Mouse (Mus musculus) MEL-GATA-1-ER (cell line): Measurements from ENCODE around the gene Paxx.

Experiments
- DNase-seq: peaks from one replicate; pipeline ENCODE4 v3.0.0-alpha.2; 2012; ENCODE audit warnings: low read depth; ENCODE audit errors: extremely low read depth

Paxx gene

DNA sequence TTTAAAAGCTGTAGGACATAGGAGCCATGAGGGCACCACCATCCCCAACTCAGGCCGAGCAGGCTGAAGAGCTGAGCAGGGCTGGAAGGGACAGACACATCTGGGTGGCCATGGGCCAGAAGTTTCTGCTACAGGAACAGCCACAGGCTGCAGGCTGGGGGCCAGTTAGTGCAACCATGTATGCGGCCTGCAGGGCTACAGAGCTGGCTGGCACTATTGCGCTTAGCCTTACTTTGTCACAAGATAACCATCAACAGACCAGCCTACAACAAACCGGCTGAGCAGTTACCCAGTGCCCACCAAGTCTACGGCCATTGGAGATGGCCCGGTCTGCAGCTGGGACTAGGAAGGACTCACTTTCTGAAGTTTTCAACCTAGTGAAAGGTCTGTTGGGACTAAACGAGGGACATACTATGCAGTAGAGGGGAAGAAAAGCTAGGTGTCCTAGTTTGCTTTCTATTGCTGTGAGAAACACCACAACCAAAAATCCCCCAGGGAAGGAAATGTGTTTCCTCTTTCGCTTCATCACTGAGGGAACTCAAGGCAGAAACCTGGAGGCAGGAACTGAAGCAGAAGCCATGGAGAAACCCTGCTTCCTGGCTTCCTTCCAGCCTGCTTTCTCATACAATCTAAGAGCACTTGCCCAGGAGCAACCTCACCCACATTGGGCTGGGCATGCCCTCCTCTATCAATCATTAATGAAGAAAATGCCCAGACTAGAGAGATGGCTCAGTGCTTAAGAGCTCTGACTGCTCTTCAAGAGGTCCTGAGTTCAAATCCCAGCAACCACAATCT lies 9.8 kb downstream of the Paxx start:
- DNase-seq: no peak

DNA sequence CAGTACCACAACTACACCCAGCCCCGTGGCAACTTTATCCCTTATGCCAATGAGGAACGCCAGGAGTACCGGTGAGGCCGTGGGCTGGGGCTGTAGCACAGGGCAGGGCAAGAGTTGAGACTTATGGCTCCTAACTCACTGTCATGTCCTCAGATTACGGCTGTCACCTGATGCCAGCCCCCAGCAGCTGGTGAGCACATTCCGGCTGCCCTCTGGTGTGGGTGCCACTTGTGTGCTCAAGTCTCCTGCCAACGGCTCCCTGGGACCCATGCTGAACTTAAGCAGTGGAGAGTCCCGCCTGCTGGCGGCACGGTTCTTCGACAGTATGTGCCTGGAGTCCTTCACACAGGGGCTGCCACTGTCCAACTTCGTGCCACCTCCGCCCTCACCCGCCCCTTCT lies 18.2 kb downstream of the Paxx start:
- DNase-seq: no peak

- no peak for DNase-seq
These were observed 19.8 kb downstream of the Paxx start for GRCm38 (mm10) chr2:25441067-25441466.

DNA sequence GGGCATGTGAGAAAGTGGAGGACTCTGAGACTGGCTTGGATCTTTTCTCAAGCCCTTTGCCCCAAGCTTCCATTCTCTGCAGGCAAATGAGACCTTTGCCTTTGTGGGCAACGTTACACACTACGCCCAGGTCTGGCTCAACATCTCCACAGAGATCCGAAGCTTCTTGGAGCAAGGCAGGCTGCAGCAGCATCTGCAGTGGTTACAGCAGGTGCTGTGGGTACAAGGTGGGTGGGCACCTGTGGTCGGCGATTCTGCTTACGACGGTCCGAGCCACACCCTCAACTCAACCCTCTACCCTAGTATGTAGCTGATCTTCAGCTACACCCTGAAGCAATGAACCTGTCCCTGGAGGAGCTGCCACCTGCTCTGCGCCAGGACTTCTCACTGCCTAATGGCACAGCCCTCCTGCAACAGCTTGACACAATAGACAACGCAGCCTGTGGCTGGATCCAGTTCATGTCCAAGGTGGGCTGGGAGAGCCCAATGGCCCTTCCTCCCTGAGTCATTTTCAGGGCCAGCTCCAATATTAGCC lies 24.5 kb downstream of the Paxx start:
- DNase-seq: no peak

DNA sequence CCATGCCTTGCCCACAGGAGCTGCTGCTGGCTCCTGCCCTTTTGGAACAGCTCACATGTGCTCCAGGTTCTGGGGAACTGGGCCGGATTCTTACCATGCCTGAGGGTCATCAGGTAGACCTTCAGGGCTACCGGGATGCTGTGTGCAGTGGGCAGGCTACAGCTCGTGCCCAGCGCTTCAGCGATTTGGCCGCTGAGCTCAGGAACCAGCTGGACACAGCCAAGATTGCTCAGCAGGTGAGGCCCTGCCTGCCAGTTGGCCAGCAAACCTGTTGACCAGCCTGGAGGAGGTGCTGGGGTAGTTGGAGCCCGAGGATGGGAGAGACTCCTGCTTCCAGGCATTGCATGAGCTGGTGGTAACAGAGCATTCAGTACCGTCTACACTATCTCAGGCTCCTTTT lies 26.6 kb downstream of the Paxx start:
- no peak for DNase-seq

- no peak for DNase-seq
These were observed 27.8 kb downstream of the Paxx start for GRCm38 (mm10) chr2:25433101-25433500.

GRCm38 (mm10) chr2:25432326-25433098 lies 28.4 kb downstream of the Paxx start:
- DNase-seq: no peak

DNA sequence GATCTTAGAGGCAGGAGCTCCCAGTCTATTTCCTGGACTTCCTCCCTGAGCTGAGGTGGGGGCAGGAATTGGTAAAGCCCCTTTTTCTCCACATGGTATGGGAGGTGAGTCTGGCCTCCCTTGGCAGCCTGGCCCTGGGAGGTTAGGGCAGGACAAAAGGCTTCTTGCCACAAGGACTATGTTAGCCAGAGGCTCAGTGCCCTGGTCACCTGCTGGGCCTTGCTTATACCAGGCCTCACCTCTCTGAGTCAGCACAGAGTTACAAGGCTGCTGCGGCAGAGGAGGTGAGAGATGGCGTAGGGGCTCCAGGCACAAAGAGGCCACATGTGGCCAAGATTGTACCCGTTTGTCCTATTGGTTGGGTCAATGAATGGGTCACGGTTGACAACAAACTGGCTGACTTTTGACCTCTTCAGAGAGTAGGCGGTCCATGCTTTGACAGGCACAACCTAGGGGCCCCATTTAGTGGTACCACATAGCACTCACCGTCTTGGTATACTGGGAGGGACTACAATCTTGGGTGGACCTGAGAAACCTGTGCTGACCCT lies 29.5 kb downstream of the Paxx start:
- DNase-seq: no peak

DNA sequence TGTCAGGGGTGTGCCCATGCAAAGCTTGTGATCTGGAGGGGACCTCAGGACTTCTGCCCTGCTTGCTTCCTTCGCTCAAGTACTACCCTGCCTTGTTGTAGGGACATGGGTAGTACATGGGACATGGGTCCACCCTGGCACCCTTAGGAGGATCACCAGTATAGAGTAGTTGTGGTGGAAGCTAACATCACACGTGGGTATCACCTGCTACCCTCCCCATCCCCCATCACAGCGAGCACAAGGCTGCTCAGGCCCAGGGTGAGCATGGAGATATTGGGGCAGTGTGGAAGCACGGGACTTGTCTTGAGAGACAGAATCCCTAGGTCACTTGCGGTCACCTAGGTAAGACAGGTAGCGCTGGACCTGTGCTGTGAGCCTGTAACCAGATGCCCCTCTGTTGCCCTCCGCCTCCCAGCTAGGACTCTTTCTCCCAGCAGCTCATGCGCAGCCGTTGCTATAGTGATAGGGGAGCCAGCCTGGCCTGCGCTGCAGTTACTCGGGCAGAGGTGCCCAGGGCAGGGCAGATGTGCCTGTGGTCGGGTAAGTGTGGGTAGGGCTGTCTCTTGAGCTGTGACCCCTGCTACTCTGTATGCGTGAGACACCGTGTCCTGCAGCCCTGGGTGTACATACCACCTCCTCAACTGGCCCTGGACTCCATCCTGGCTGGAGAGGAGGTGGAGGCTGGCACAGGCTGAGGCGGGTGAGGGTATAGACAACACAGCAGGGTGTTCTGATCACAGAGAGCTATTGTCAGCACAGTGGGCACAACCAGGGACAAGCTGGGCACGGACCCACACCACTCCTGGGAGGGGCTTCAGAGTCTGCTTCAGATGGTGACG lies 30.3 kb downstream of the Paxx start:
- no peak for DNase-seq

DNA sequence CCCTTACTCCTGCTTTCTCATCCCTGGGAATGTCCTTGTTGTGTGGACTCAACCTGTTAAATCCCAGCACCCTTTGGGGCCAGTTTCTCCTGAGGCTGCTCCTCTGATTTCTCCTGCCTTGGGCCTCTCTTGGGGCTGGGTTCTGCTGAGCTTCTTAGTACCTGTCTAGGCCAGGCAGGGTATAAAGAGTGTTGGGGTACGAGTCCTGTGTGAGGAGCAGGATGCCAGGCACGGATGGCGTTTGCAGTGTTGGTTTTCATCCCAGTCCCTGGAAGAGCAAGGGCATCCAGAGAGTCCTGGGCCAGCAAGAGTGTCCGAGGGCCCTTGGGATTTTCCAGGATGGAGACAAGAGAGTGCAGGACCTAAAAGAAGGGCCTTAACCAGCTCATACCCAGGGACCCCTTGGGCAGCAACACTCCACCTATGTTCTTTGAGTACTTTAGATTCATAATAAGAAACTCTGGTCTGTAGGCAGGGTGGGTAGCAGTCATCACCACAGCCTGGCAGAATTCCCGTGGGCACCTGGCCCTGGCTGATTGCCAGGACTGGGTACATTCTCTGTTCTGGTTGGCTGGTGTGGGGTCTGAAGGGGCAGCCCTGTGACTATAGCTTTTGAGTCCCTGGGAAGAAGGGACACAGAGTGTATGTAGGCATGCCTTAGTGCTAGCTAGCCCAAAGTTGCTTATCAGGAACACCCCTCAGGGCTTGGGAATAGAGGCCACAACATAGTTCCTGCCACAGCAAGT lies 31.3 kb downstream of the Paxx start:
- no peak for DNase-seq

- peak; percentile 74 for DNase-seq
These were observed 32.3 kb downstream of the Paxx start, which contains the start of gene Abca2 for GRCm38 (mm10) chr2:25428442-25429236. Gene Abca2, plus strand, starts transcription at chr2:25428703.

GRCm38 (mm10) chr2:25427256-25427655 lies 33.6 kb downstream of the Paxx start:
- DNase-seq: no peak

GRCm38 (mm10) chr2:25426721-25427191 lies 34.1 kb downstream of the Paxx start:
- peak; percentile 64 for DNase-seq

GRCm38 (mm10) chr2:25425481-25425880 lies 35.4 kb downstream of the Paxx start:
- DNase-seq: no peak

- DNase-seq: no peak
These were observed 37.3 kb downstream of the Paxx start for GRCm38 (mm10) chr2:25423626-25424025.

DNA sequence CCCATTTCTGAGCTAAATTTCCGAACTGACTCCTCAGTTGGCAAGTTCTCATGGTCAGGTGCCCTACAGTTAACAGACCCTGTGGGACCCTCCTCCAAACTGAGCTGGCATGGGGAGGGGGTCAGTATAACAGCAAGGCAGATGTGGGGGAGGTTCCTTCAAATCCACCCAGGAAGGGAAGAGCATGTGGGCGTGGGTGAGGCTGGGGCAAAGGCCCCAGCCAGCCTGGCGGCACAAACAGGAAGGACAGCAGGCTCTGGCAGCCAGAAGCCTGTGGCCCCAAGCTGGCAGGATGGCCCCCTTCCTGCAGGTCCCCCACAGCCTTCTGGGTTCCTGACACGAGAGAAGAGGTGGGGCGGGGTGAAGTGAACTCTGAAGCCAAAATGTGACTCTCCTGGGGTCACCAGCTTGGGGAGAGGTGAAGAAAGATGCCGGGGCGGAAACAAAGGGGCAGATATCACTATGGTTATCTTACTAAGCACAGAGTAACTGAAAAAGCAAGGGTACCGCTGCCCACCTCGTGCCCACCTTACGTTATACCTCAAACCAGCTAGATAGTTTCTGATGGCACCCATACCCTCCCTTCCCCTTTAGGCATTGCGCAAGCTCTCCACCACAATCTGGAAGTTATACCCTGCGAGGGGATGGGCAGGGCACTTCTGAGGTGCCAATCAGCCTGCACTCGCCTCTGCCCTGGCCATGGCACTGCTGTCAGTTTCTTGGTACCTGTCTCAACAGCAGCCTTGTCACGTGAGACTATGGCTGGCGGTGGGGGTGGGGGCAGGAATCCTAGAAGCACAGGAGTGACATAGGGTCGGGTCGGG lies 38.1 kb downstream of the Paxx start, which contains the start of gene Fut7:
TSS of gene Fut7 (plus strand) at position 681 of the 824 bp plus-strand sequence.
- DNase-seq: no peak

- DNase-seq: peak; percentile 49
These were observed 39.0 kb downstream of the Paxx start for GRCm38 (mm10) chr2:25421896-25422295.

- no peak for DNase-seq
These were observed 43.5 kb downstream of the Paxx start for GRCm38 (mm10) chr2:25417426-25417825.
